Mouse (Mus musculus): ENCODE data around the gene Rprd1b. TPM values are rescaled to one million over a fixed set of nuclear protein-coding genes. Genes with fewer than 3 reads are reported as not detected.

Rprd1b gene
- total and polyA plus RNA-seq, 2 experiments from 2014 or later, result 20.5 to 20.8 TPM

DNA sequence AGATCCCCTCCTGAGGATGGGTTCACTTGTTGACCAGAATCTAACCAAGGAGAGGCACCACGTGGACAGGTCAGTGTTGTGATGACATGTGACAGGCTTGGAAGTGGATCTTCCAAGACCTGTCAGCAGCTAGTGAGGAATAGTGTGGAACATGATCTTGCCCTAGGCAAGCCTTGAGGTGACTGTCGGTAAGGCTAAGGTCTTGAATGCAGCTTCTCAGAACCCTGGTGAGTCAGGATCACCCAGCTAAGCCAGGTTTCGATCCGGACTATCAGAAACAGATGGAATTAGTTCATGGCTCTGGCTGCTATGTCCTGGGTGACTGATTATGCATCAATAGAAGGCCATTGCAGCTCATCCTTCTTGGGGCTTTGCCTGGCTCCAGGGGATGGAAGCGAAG lies 70.4 kb downstream of the Rprd1b start:
- H3K4me1 ChIP-seq (ENCODE audit: insufficient read depth, low read length), result no peaks in the 10 kb centered on the region
- no peak for DNase-seq (ENCODE audit: low spot score)
- H3K9ac ChIP-seq (replicated peaks; ENCODE audit: low read length, poor library complexity, severe bottlenecking), result no peak overlapping the region
- no peak overlapping the region for H3K4me2 ChIP-seq (ENCODE audit: low read depth, low read length, poor library complexity, severe bottlenecking)
- no peaks in the 10 kb centered on the region for H3K9me3 ChIP-seq (ENCODE audit: low read length)
- no peaks in the 10 kb centered on the region for H3K36me3 ChIP-seq (ENCODE audit: insufficient read depth, low read length)
- ATAC-seq (ENCODE audit: low FRiP score), result no peak
- TF ChIP-seq CTCF (IDR thresholded peaks at IDR 0.05), result no peak
- H3K27me3 ChIP-seq (ENCODE audit: insufficient read depth, low read length), result no peaks in the 10 kb centered on the region
- no peak overlapping the region for H3K27ac ChIP-seq (ENCODE audit: low read depth, low read length)
- no peak overlapping the region for H3K4me3 ChIP-seq (ENCODE audit: low read depth, low read length)
- WGBS, result 84% methylated on average over 5 of the region's 5 CpGs

DNA sequence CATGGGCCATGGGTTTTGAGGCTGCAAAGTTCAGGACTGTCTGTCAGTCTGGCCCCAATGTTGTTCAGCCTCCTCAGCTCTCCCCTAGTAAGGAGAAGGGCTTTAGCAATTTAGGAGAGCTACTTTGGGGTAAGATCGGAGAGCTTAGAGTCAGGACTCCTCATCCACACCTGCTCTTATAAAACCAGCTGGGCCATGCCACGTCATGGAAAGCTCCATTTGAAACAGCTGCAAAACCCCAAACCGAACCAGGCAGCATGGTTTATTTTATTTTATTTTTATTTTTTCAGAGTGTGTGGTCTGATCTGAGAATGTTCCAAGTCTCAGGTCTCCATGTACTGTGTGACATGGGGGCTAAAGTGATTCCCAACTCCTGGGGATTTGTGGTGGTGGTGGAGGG lies 71.2 kb downstream of the Rprd1b start:
- 83% methylated on average over 3 of the region's 3 CpGs for WGBS
- no peaks in the 10 kb centered on the region for H3K36me3 ChIP-seq (ENCODE audit: insufficient read depth, low read length)
- no peaks in the 10 kb centered on the region for H3K9me3 ChIP-seq (ENCODE audit: low read length)
- ATAC-seq (ENCODE audit: low FRiP score), result no peak
- no peak overlapping the region for H3K9ac ChIP-seq (replicated peaks; ENCODE audit: low read length, poor library complexity, severe bottlenecking)
- no peak for TF ChIP-seq CTCF (IDR thresholded peaks at IDR 0.05)
- no peak overlapping the region for H3K4me2 ChIP-seq (ENCODE audit: low read depth, low read length, poor library complexity, severe bottlenecking)
- no peak overlapping the region for H3K4me3 ChIP-seq (ENCODE audit: low read depth, low read length)
- no peaks in the 10 kb centered on the region for H3K4me1 ChIP-seq (ENCODE audit: insufficient read depth, low read length)
- no peaks in the 10 kb centered on the region for H3K27me3 ChIP-seq (ENCODE audit: insufficient read depth, low read length)
- DNase-seq (ENCODE audit: low spot score), result no peak
- no peak overlapping the region for H3K27ac ChIP-seq (ENCODE audit: low read depth, low read length)

DNA sequence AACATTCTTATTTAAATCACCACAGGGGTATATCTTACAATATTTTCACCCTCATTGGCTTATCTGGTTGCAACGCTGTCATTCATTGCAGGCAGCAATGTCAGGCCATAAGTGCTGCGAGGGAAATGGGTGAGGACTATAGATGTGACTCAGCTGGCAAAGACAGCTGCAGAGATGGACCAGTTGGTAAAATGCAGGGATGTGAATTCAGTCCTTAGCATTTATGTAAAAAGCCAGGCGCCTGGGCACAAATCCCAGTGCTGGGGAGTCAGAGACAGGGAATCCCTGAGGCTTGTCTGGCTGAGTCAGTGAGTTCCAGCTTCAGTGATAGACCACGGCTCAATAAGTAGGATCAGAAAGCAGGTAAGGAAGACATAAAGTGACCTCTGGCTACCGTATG lies 73.5 kb downstream of the Rprd1b start:
- H3K9me3 ChIP-seq (ENCODE audit: low read length), result no peaks in the 10 kb centered on the region
- ATAC-seq (ENCODE audit: low FRiP score) (no peak), DNase-seq (ENCODE audit: low spot score) (no peak)
- no peaks in the 10 kb centered on the region for H3K27me3 ChIP-seq (ENCODE audit: insufficient read depth, low read length)
- no peaks in the 10 kb centered on the region for H3K36me3 ChIP-seq (ENCODE audit: insufficient read depth, low read length)
- no peak overlapping the region for H3K27ac ChIP-seq (ENCODE audit: low read depth, low read length)
- no peak overlapping the region for H3K4me2 ChIP-seq (ENCODE audit: low read depth, low read length, poor library complexity, severe bottlenecking)
- no peak for TF ChIP-seq CTCF (IDR thresholded peaks at IDR 0.05)
- WGBS, result 77% methylated on average over 5 of the region's 5 CpGs
- no peak overlapping the region for H3K4me3 ChIP-seq (ENCODE audit: low read depth, low read length)
- no peaks in the 10 kb centered on the region for H3K4me1 ChIP-seq (ENCODE audit: insufficient read depth, low read length)
- H3K9ac ChIP-seq (replicated peaks; ENCODE audit: low read length, poor library complexity, severe bottlenecking), result no peak overlapping the region

DNA sequence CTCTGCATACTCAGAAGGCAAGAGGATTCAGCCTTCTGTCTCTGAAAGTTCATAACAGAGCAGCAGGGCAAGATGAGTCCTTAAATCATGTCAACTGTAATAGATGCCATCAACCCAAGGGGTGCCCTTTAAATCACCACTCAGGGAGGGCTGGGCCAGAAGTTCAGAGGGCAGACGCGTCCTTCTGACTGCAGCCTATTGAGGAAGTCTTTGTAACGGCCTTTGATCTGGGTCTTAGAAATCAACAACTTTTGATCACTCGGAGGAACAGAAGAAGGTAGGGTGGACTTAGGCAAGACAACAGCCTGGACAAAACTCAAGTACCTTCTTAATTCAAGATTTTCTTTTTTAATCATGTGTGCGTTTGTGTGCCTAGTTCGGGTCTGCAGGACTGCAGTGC lies 76.7 kb downstream of the Rprd1b start:
- Histone ChIP-seq H3K9me3 (ENCODE audit: low read length) (no peaks in the 10 kb centered on the region), H3K4me2 (ENCODE audit: low read depth, low read length, poor library complexity, severe bottlenecking) (no peak overlapping the region), H3K27me3 (ENCODE audit: insufficient read depth, low read length) (no peaks in the 10 kb centered on the region), H3K36me3 (ENCODE audit: insufficient read depth, low read length) (no peaks in the 10 kb centered on the region), H3K4me1 (ENCODE audit: insufficient read depth, low read length) (no peaks in the 10 kb centered on the region), H3K9ac (replicated peaks; ENCODE audit: low read length, poor library complexity, severe bottlenecking) (no peak overlapping the region), H3K4me3 (ENCODE audit: low read depth, low read length) (no peak overlapping the region), H3K27ac (ENCODE audit: low read depth, low read length) (no peak overlapping the region)
- WGBS, result 82% methylated on average over 6 of the region's 6 CpGs
- DNase-seq (ENCODE audit: low spot score) (no peak), ATAC-seq (ENCODE audit: low FRiP score) (no peak)
- no peak for TF ChIP-seq CTCF (IDR thresholded peaks at IDR 0.05)

DNA sequence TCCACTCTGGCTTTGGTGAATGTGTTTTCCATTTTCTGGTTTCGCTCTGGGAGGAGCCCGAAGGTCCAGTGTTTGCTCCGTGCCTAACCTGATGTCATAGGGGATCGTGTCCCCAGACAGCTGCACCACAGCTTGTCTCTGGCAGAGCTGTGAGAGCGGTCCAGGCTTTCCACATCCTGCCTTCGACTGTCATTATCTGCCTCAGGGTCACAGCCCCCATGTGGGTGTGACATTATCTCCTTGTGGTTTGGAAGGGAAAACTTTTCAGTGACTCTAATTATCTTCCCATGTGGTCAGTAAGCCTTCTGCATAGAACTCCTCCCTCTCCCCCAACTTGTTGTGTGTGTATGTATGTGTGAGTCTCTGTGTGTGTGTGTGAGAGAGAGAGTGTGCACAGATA lies 77.3 kb downstream of the Rprd1b start:
- Histone ChIP-seq H3K9me3 (ENCODE audit: low read length) (no peaks in the 10 kb centered on the region), H3K27ac (ENCODE audit: low read depth, low read length) (no peak overlapping the region), H3K4me1 (ENCODE audit: insufficient read depth, low read length) (no peaks in the 10 kb centered on the region), H3K4me3 (ENCODE audit: low read depth, low read length) (no peak overlapping the region), H3K36me3 (ENCODE audit: insufficient read depth, low read length) (no peaks in the 10 kb centered on the region), H3K4me2 (ENCODE audit: low read depth, low read length, poor library complexity, severe bottlenecking) (no peak overlapping the region), H3K27me3 (ENCODE audit: insufficient read depth, low read length) (no peaks in the 10 kb centered on the region), H3K9ac (replicated peaks; ENCODE audit: low read length, poor library complexity, severe bottlenecking) (no peak overlapping the region)
- WGBS, result 93% methylated on average over 6 of the region's 6 CpGs
- ATAC-seq (ENCODE audit: low FRiP score) (no peak), DNase-seq (ENCODE audit: low spot score) (no peak)
- TF ChIP-seq CTCF (IDR thresholded peaks at IDR 0.05), result no peak

DNA sequence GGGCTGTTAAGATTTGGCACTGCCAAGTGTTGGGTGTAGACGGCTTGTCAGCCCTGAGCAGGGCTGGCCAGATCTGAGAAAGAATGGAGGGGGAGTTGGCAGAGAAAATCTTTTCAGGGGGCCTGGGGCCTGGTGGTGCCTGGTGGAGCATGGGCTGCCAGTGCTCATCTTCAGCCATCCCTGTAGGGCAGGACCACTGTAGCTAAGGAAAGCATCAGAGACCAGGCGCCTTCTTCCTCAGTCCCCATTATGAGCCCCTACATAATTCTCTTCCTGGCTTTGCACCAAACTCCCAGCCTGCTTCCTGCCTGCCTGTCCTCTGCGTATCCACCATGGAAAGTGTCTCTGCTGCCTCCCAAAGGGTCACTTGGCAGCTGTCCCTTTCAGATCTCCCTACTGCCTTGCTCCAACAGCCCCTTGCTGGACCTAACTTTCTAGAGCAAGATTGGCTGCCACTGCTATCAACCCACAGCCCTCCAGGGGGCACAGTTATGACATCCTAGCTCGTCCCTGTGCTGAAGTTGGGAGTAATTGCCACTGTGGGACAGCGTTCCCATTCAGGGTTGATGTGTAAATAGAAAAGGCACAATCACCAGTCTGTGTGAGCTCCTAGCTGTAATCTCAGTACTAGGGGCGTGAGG lies 78.8 kb downstream of the Rprd1b start:
- peak; percentile 75 for TF ChIP-seq CTCF (IDR thresholded peaks at IDR 0.05)
- no peaks in the 10 kb centered on the region for H3K4me1 ChIP-seq (ENCODE audit: insufficient read depth, low read length)
- no peak overlapping the region for H3K4me2 ChIP-seq (ENCODE audit: low read depth, low read length, poor library complexity, severe bottlenecking)
- WGBS, result 44% methylated on average over 6 of the region's 6 CpGs
- no peaks in the 10 kb centered on the region for H3K9me3 ChIP-seq (ENCODE audit: low read length)
- H3K4me3 ChIP-seq (ENCODE audit: low read depth, low read length), result no peak overlapping the region
- H3K27ac ChIP-seq (ENCODE audit: low read depth, low read length), result no peak overlapping the region
- peak; percentile 75 for DNase-seq (ENCODE audit: low spot score)
- H3K27me3 ChIP-seq (ENCODE audit: insufficient read depth, low read length), result no peaks in the 10 kb centered on the region
- H3K36me3 ChIP-seq (ENCODE audit: insufficient read depth, low read length), result no peaks in the 10 kb centered on the region
- ATAC-seq (ENCODE audit: low FRiP score), result peak; percentile 16; the same call in 1 of the 2 replicates
- no peak overlapping the region for H3K9ac ChIP-seq (replicated peaks; ENCODE audit: low read length, poor library complexity, severe bottlenecking)

Measured in midbrain, postnatal 0 days (tissue).